Mouse (Mus musculus) heart, embryonic 16.5 days (tissue): Measurements from ENCODE around the gene Gm21310. TPM values are rescaled to one million over a fixed set of nuclear protein-coding genes. Genes with fewer than 3 reads are reported as not detected.
"Not testable (repeated sequence)": the region's sequence is repeated elsewhere in the genome, so short reads cannot be mapped to it uniquely, and the experiment has no call there.

ENCODE experiments used
- ATAC-seq: fragments of 200-750 bp; cut with Nextera tagmentation; replicated peaks from 2 replicates; pipeline ENCODE4 v1.8.0; 2017; ENCODE audit warnings: moderate number of reproducible peaks; ENCODE audit not compliant: insufficient read depth, low FRiP score; ENCODE audit errors: extremely low read depth
- H3K27ac ChIP-seq: fragments of 300-500 bp; sonication (generic); 2 replicates; pipeline ENCODE4 v1.5.1; 2014; ENCODE audit warnings: mild to moderate bottlenecking, low read length, control low read depth, moderate library complexity
- H3K27me3 ChIP-seq: fragments of 300-500 bp; sonication (generic); 2 replicates; pipeline ENCODE4 v1.6.1; 2014; ENCODE audit warnings: low read length, mixed read lengths; ENCODE audit not compliant: control insufficient read depth, insufficient read depth
- H3K36me3 ChIP-seq: fragments of 300-500 bp; sonication (generic); 2 replicates; pipeline ENCODE4 v1.6.1; 2014; ENCODE audit not compliant: control insufficient read depth, insufficient read depth
- H3K4me1 ChIP-seq: fragments of 300-500 bp; sonication (generic); 2 replicates; pipeline ENCODE4 v1.6.1; 2014; ENCODE audit warnings: low read length, mixed read lengths; ENCODE audit not compliant: control insufficient read depth, insufficient read depth
- H3K4me2 ChIP-seq: fragments of 300-500 bp; sonication (generic); 2 replicates; pipeline ENCODE4 v1.6.1; 2014; ENCODE audit warnings: low read depth, mild to moderate bottlenecking, control low read depth, low read length
- H3K4me3 ChIP-seq: fragments of 300-500 bp; sonication (generic); 2 replicates; pipeline ENCODE4 v1.5.1; 2014; ENCODE audit warnings: mild to moderate bottlenecking, control low read depth, low read length
- H3K9ac ChIP-seq: fragments of 300-500 bp; sonication (generic); 2 replicates; pipeline ENCODE4 v1.6.1; 2014; ENCODE audit warnings: low read length, control low read depth
- H3K9me3 ChIP-seq: fragments of 300-500 bp; sonication (generic); replicated peaks from 2 replicates; pipeline ENCODE4 v1.6.1; 2016; ENCODE audit warnings: low read length; ENCODE audit not compliant: control insufficient read depth
- polyA plus RNA-seq: library from polyadenylated mRNA; unstranded; fragments of >200 nt; fragmentation: Nextera tagmentation; extraction: Ambion mirVana; gene quantifications from 2 replicates; pipeline ENCODE4 v1.2.1, GENCODE M21; 2015

Gm21310 gene
- polyA plus RNA-seq: not detected in 2 replicates

GRCm38 (mm10) chrY:10147083-10147482, at the start of gene Gm21310:
Gene Gm21310 (minus strand): TSS chrY:10147183.
- H3K4me1 ChIP-seq, H3K4me2 ChIP-seq, H3K27me3 ChIP-seq, ATAC-seq, H3K27ac ChIP-seq, H3K9me3 ChIP-seq, H3K36me3 ChIP-seq, H3K4me3 ChIP-seq, H3K9ac ChIP-seq: not testable (repeated sequence)

Other genes starting within 250 kb of the Gm21310 start
- gene Gm20834, start 177.4 kb upstream of the Gm21310 start, polyA plus RNA-seq: not detected in 2 replicates